Mouse (Mus musculus) megakaryocyte, embryonic 14.5 days (primary cell): ENCODE results near the gene Nin. TPM values are rescaled to one million over a fixed set of nuclear protein-coding genes. Genes with fewer than 3 reads are reported as not detected.
"Not testable (repeated sequence)": the region's sequence is repeated elsewhere in the genome, so short reads cannot be mapped to it uniquely, and the experiment has no call there.

Source experiments
- H3K27me3 ChIP-seq: replicated peaks from 2 replicates; pipeline ENCODE3; 2012; ENCODE audit warnings: inconsistent platforms
- H3K36me3 ChIP-seq: replicated peaks from 2 replicates; pipeline ENCODE3; 2012; ENCODE audit warnings: low read length, inconsistent platforms, mixed read lengths
- H3K4me1 ChIP-seq: 2 replicates; pipeline ENCODE4 v1.6.1; 2012; ENCODE audit warnings: inconsistent platforms
- H3K4me3 ChIP-seq: replicated peaks from 2 replicates; pipeline ENCODE3; 2012; ENCODE audit warnings: moderate library complexity, mild to moderate bottlenecking, inconsistent platforms
- H3K9me3 ChIP-seq: 2 replicates; pipeline ENCODE4 v1.6.1; 2012; ENCODE audit warnings: inconsistent platforms
- FLI1 ChIP-seq: IDR thresholded peaks from 2 replicates; pipeline ENCODE4 v1.6.1; 2012; ENCODE audit warnings: low read length, inconsistent platforms, mixed read lengths
- GATA1 ChIP-seq: IDR thresholded peaks from 3 replicates; pipeline ENCODE4 v1.6.1; 2012; ENCODE audit warnings: mixed read lengths, low read length, inconsistent platforms, borderline replicate concordance
- polyA plus RNA-seq: library from polyadenylated mRNA; stranded (reverse); fragments of >175 nt; gene quantifications from 2 replicates; pipeline ENCODE4 v1.2.3, GENCODE M21; 2012; ENCODE audit warnings: low replicate concordance; ENCODE audit not compliant: insufficient read depth

Nin gene
- 2.2 and 5.0 TPM in 2 replicates for polyA plus RNA-seq

DNA sequence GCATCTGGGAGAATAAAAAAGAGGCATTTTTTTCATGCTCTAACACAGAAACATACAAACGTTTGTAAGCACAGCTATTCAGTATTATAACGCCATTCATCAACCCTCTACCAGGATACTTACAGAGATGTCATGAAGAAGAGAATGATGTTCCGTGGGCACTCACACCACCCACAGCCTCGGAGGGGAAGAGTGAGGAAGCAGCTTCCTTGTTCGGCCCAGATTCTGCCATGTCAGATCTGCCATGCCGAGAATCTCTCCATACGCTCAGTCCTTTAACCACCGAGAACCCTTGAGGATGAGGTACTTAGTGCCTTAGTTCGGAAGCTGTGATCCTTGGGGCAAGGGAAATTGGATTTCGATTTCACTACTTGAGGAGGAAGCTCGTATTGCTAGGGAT is at the start of gene Nin:
Gene Nin (minus strand): TSS at position 367 of the 400 bp plus-strand sequence.
- TF ChIP-seq GATA1 (no peak), FLI1 (no peak)
- Histone ChIP-seq H3K9me3 (no peaks in the 10 kb centered on the region), H3K36me3 (no peaks in the 10 kb centered on the region), H3K4me3 (peak within 1 kb of the TSS; percentile 95), H3K4me1 (peaks cover 41% of the 10 kb centered on the region), H3K27me3 (peaks cover 21% of the 10 kb centered on the region)

GRCm38 (mm10) chr12:70161057-70161456 is 47.5 kb upstream of the Nin start:
- Histone ChIP-seq H3K27me3 (peaks cover 25% of the 10 kb centered on the region), H3K9me3 (no peaks in the 10 kb centered on the region), H3K36me3 (no peaks in the 10 kb centered on the region), H3K4me1 (peaks cover 4% of the 10 kb centered on the region; the same call in 1 of the 2 replicates), H3K4me3 (no peak overlapping the region)
- no peak for TF ChIP-seq GATA1
- TF ChIP-seq FLI1 = no peak

- TF ChIP-seq FLI1 = no peak
- no peak for TF ChIP-seq GATA1
- Histone ChIP-seq H3K4me3 (no peak overlapping the region), H3K36me3 (no peaks in the 10 kb centered on the region), H3K27me3 (peaks cover 23% of the 10 kb centered on the region), H3K9me3 (no peaks in the 10 kb centered on the region), H3K4me1 (peaks cover 9% of the 10 kb centered on the region)
Observed at GRCm38 (mm10) chr12:70157292-70158066, 44.0 kb upstream of the Nin start.

DNA sequence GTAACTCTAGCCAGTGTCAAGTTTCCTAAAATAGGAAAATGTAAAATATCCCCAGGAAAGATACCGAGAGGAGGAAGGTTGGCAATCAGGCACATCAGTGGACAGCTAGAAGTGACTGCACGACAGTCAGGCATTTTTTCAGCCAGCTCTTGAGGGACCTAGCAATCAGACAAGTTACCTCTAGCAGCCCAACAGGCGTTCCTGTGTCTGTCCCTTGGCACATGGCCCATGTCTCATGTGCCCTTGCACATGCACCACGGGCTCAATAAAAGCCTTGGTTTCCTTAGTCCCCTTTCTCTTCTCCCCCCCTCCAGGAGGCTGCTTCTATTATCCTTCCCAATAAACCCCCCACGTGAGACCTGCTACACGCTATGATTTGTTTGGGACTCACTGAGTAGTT is 42.7 kb upstream of the Nin start:
- no peak overlapping the region for H3K4me3 ChIP-seq
- peaks cover 25% of the 10 kb centered on the region for H3K27me3 ChIP-seq
- no peaks in the 10 kb centered on the region for H3K36me3 ChIP-seq
- H3K9me3 ChIP-seq = no peaks in the 10 kb centered on the region
- H3K4me1 ChIP-seq = peaks cover 9% of the 10 kb centered on the region
- no peak for TF ChIP-seq GATA1
- TF ChIP-seq FLI1 = no peak

DNA sequence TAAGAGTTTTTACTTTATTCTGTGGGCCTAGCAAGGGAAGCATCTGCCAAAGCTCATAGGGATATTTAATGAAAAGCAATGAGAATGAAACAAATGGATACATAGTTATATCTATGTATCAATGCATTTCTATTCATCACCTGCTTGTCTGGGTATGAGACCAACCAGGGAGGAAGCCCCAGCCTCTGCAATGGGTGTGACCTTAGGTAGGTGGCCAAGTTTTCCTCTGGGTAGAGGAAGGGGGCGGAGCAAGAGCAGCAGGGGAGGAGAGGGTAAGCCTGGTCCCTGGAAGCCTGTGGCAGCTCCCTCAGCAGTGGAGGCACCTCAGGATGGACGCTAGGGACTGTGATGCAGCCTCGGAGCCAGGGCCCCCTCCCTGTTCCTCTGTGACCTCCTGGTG is 40.3 kb upstream of the Nin start, which contains the start of gene Abhd12b:
Gene Abhd12b (plus strand): TSS at position 301 of the 400 bp plus-strand sequence.
- Histone ChIP-seq H3K9me3 (no peaks in the 10 kb centered on the region), H3K27me3 (peaks cover 29% of the 10 kb centered on the region), H3K4me1 (peaks cover 12% of the 10 kb centered on the region), H3K4me3 (peak within 1 kb of the TSS; percentile 28), H3K36me3 (no peaks in the 10 kb centered on the region)
- TF ChIP-seq FLI1 (no peak), GATA1 (no peak)

GRCm38 (mm10) chr12:70148631-70149265 is 35.2 kb upstream of the Nin start:
- Histone ChIP-seq H3K9me3 (no peaks in the 10 kb centered on the region), H3K27me3 (peaks cover 7% of the 10 kb centered on the region), H3K4me3 (peak overlapping the region; percentile 90), H3K4me1 (peaks cover 44% of the 10 kb centered on the region), H3K36me3 (no peaks in the 10 kb centered on the region)
- no peak for TF ChIP-seq GATA1
- TF ChIP-seq FLI1 = no peak

DNA sequence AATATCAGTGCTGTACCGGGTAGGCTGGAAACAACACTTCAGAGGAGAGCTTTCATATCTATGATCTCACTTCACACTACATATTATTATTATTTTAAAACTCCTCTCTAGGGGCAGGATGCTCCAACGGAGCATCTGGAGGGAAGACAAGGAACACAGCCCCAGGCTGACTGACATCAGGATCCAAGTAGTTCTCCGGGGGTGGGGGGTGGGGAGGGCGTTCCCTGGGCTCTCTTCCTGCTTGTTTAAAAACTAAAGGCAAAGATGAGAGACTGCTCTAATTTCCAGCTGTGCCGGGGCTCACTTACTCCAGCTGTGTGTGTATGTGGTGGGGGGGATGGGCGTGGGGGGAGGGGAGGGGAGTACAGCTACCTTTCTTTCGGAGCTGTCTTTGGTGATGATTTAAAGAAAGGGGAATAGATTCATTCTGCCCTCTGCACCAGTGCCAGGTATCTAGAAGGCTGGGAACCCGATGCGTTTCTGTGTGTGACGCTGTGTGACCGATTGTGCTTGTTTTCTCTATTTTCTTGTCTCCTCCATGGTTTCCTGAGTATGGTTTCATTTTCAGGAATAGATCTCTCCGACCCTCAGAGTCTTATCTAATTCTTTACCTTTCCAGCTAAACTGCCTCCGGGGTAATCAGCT is 34.6 kb upstream of the Nin start:
- peak overlapping the region; percentile 90 for H3K4me3 ChIP-seq
- TF ChIP-seq GATA1 (no peak), FLI1 (no peak)
- H3K4me1 ChIP-seq = peaks cover 46% of the 10 kb centered on the region

DNA sequence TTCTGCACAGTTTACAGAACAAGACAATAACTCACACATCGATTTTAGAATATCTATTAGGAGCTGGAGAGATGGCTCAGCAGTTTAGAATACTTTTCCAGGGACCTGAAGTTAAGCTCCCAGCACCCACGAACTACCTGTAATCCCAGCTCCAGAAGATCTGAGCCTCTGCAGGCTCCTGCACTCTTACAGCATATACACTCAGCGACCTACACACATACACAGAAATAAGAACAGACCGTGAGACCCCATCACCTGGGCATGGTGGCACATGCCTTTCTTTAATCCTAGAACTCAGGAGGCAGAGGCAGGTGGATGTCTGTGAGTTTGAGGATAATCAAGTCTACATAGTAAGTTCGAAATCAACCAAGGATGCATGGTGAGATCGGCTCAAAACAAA is 32.1 kb upstream of the Nin start:
- peaks cover 3% of the 10 kb centered on the region for H3K27me3 ChIP-seq
- TF ChIP-seq FLI1 = no peak
- no peak for TF ChIP-seq GATA1
- H3K9me3 ChIP-seq = no peaks in the 10 kb centered on the region

More for the DNA sequence above, 34.6 kb upstream of the Nin start:
- peaks cover 2% of the 10 kb centered on the region for H3K36me3 ChIP-seq
- H3K9me3 ChIP-seq = no peaks in the 10 kb centered on the region
- H3K27me3 ChIP-seq = peaks cover 7% of the 10 kb centered on the region

GRCm38 (mm10) chr12:70144637-70145448 is 31.3 kb upstream of the Nin start:
- peaks cover 74% of the 10 kb centered on the region for H3K4me1 ChIP-seq
- no peak for TF ChIP-seq FLI1
- TF ChIP-seq GATA1 = no peak
- H3K9me3 ChIP-seq = no peaks in the 10 kb centered on the region
- peak overlapping the region; percentile 28 for H3K4me3 ChIP-seq
- H3K36me3 ChIP-seq = peaks cover 2% of the 10 kb centered on the region
- no peaks in the 10 kb centered on the region for H3K27me3 ChIP-seq

More for the DNA sequence above, 32.1 kb upstream of the Nin start:
- H3K36me3 ChIP-seq = peaks cover 2% of the 10 kb centered on the region
- H3K4me1 ChIP-seq = peaks cover 66% of the 10 kb centered on the region
- no peak overlapping the region for H3K4me3 ChIP-seq

- H3K4me3 ChIP-seq, H3K9me3 ChIP-seq, H3K27me3 ChIP-seq, H3K36me3 ChIP-seq: not testable (repeated sequence)
- peaks cover 80% of the 10 kb centered on the region for H3K4me1 ChIP-seq
Observed at GRCm38 (mm10) chr12:70144106-70144587, 30.6 kb upstream of the Nin start.
